Mouse (Mus musculus) hindlimb bud, embryonic 11.5 days (tissue): ENCODE measurements at regions not wholly inside any gene's neighbourhood (a gene's known extent, or its start where the extent isn't known, plus 50 kb on each side); places are given as distances from the start of the nearest gene placed in this dataset.
A peak's percentile ranks its signal among the peaks of the same experiment; 100 is the strongest.

ENCODE experiments used
- DNase-seq: peaks from one replicate; pipeline ENCODE4 v3.0.0-alpha.2; 2012; ENCODE audit warnings: low read depth, low spot score; ENCODE audit errors: extremely low spot score

DNA sequence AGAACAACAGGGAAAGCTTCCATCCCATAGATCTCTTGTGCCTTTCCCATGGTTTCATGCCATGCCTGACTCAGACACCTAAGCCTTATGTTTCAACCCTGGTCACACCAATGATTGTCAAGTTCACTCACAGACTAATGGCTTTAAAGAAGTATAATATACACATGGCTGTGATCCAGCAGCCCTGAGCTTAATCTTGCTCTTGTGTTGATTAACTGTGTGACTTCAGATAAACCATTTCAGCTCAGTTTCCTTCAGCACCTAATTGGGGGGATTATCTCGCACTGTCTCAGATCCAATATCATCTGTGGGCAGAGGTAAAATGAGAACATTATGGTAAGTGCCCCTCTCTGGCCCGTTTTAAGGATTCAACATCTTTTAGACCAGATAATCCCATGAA is 223.9 kb upstream of the Pard3b start:
- no peak for DNase-seq

DNA sequence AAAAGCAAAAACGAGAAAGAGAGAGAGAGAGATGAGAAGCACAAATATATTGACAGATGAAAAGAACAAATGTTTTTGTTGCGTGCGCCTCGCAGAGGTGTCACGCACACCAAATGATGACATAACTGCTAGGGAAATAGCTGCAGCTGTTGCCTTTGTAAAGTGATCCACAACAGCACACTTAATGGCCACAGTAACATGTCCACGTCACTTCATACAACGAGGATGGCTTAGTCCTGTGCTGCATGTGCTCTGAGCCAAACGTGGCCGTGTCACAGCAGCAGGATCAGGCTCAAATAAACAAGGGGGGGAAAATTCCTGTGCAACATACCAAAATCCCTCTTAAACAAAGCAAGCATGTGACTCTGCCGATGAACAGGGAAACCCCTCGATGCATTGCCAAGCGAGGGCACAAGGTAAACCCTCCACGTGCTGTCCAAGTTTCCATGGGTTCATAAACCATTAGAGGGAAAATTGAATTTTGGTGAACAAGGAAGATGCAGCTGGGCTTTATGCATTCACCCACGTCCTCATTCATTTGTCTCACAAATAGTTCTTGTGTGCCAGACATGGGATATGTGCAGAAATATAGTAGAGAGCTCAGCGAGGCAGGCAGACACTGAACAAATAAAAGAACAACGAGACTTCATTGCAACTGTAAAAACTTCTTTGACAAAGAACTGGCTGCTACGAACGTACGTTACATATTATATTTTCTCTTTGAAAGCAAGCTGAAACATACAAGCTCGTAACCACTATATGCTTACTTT is 223.0 kb upstream of the Pard3b start:
- no peak for DNase-seq

DNA sequence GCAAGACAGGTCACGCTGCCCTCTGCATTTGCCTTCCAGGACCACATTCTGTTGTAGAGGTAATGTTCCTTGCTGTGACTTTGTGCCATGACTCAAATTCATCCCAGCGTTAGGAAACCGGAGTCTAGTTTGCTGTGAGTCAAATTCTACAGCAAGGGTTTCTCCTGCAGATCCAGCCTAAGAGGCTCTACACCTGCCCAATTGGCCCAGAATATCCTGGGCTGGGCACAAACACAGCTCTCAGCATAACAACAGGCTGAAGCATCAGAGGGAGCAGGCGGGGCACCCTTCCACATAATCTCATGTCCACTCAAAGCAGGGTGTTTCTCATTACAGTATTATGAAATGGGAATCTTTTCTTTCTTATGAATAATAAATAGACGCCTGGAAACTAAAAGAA is 220.2 kb upstream of the Pard3b start:
- no peak for DNase-seq

DNA sequence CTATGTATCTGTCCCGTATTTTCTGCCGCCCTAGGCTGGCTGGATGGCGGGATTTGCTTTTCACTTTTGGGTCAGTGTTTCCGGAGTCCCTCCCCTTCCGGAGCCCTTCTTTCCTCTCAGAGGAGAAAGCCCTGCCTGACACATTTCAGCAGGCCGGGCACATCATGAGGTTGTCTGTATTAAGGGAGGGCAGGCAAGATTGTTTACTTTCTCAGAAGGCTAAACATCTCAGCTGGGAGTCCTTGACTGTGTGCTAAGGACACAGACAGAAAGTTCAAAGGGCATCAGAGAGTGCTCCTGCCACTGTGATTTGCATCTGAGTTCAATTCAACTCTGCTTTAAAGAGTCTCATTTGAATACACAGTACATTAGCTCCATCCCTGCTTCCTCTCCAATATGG is 218.8 kb upstream of the Pard3b start:
- no peak for DNase-seq

DNA sequence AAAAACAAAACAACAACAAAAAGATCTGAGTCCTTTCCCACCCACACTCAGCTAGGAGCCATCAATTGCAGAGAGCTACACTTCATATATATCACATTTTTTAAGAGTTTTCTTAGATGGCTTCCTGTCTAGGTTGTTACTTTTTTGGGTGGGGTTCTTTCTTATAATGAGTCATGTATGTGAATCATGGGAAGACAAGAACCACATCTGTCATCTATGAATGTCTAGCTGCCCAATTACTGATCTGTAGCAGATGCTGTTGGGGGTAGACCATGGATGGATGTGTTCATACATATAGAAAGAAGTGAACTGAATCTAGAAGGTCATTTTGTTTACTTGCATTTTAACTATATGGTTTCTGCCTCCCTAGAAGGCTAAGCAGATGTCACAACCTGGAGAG is 215.4 kb upstream of the Pard3b start:
- DNase-seq, result no peak

DNA sequence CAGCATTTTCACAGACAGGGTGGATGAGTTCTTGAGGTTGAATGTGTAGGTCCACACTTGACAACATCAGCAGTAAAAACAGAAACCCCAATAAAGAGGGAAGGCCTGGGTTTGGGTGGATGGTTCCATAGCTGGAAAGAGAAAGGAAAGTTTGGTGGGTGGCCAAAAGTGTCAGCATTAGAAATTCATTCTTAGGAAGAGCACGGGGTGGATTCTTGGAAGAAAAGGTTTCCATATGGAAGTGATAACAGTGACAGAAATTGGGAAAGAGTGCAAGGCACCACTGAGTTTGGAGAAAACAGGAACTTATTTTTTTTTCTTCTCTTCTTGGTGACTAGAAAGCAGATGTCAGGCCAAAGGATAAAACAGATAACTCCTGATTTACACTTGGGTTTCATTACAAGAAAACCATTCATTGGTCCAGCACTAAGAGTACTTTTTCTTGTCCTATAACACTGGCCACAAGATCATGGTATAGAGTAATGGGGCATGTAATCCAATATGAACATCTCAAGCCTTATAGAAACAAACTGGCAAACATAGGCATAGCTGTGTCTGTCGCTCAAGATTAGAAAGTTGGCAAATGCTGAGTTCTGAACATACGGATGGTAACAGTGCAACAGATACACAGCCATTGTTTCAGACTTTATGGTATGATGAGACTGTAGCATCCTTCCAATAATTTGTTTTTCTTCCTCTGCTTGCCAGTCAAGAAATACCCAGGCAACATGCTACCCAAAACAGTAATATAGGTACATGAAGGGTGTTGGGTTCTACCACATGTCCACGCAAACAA is 209.7 kb upstream of the Pard3b start:
- no peak for DNase-seq

DNA sequence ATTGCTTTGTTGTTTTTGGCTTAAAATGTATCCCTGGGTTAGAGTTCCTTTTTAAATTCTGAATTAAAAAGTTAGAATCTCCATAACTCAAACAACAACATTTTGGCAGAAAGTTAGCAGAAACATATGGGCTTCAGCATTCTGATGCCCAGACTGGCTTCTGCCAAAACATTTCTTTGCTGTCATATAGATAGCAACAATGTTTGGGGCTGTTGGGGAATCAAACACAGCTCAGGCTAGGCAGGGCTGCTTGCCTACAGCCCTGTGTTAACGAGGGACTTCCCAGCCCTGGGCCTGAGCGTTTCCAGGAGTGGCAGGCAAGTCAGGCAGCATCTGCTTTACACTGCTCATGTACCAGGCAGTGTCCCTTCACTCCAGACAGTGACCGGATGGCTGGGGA is 201.0 kb upstream of the Pard3b start:
- DNase-seq, result no peak

DNA sequence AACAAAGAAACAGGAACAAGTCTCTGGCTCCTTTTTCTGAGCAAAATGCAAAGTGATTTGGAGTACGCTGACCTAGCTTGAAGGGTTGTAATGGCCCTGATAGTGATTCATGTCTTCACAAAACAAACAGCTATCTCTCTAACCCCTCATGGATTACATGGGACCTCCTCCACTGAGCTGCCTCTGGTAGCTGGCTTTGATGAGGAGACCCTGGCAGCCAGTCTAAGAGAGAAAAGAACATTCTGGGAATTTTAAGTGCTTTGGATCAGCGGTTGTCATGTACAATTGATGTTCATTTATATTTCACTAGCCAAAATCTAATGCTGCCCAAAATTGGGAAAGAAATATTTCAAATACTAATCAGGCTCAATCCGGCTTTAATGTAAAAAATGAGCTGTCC is 177.2 kb upstream of the Pard3b start:
- no peak for DNase-seq

DNA sequence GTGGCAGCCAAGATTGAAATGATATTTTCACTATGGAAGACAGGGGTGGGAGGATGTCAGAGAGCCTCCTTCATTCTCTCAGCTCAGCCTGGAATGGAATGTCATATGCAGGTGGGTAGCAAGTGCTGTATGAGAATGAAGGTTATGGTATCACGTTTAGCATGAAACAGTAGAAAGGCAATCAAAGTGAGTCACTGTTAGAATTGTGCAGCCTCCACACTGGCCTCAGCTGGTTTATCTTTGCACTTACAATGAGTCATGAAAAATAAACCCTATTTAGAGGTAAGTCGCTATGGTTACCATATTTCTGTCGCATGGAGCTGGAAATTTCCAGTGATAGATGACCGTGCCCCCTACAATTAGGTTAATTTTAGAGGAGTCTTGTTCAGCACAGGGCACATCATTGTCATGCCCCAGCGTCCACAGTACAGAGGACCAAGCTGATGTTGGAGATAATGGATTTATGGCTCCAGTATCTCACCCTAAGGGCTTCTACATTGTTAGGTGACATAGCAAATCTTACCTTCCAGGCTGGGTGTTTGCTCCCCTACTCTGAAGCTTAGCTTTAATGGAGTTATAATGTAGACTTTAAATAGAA is 167.9 kb upstream of the Pard3b start:
- DNase-seq, result no peak

DNA sequence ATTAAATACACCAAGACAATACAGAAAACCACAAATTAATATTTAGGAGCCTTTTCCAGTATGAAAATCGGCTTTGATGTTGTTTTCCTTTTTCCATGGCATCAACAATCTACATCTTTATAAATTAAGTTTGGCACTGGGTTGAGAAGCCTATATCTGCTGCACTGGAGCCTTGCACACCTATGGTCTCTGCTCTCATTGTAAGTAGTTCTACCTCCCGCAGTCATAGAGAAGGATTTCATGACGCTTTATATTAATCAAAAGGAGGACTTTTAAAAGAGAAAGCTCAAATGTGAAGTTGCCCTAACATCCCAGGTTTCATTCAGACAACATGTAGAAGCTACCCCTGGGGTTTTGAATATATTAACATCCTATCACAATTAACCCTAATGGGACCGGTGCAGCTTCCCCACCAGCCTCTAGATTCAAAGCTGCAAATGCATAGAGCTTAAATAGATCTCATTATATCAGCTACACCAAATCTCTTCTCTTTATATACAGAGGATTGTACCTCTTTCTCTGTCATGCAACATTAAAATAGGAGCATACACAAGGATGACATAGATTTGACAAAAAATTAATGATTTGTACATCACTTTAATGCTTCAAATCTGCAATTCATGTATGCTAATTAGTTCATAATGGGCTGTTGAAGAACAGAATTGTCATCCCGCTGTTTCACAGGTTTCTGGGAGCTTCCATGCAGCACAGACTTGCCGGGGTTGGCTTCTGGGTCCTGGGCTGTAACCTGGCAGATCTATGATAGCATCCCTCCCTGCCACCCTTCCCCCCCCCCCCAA is 166.6 kb upstream of the Pard3b start:
- DNase-seq, result no peak

DNA sequence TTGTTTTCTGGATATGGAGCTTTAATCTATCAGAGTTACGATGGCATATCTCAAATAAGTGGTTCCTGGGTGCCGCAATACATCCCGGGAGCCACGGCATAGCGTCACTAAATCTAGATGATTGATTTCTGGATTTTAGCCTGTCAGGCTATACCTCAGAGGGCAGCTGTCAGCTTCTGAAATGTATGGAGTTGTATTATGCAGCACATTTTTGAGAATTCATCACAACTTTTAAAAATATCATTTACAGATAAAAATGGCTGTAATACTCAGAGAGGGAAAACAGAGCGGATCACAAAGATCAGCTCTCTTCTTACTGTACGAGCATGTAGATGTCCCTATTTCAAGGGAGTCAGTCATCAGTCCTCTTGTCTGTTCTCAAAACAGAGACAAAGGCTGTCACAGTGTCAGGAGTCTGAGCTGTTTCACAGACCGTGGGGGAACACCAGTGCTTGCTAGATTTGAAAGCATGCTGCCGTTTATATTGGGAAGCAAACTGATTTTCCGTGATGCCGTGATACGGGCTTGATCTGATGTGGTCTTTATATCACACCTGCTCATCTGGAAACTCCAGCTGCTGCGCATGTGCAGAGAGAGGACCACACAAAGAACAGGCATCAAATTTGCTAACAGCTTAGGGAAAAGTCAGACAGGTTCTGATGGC is 165.9 kb upstream of the Pard3b start:
- DNase-seq, result no peak

DNA sequence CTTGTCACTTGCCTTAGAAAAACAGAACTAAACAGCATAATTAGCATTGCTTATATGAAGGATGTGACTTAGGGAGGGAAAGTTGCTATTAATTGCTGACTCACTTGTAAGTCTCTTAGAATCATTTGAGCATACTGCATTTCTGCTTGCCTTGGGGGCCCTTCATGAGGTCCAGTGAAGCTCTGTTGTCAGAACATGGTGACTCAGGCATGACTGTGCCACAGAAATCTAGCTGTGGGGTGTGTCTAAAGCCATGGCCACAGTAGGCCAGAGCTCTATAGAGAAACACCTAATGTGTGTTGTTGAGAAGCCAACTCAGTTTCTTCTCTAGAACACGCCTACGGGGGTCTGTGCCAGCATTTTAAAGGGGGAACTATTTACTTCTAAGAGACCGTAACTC is 153.2 kb upstream of the Pard3b start:
- no peak for DNase-seq

DNA sequence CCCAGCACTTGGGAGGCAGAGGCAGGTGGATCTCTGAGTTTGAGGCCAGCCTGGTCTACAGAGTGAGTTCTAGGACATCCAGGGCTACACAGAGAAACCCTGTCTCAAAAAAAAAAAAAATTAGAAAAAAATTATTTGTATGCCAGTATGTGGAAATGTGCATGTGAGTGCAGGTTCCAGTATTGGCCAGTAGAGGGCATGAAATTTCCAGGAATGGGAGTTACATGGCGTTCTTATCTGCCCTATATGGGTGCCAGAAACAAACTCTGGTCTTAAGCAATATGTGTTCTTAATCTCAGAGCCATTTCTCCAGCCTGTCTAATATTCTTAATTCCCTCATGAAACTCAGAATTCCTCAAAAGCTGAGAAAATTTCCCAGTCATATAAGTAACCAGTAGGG is 113.7 kb upstream of the Pard3b start:
- DNase-seq, result no peak

DNA sequence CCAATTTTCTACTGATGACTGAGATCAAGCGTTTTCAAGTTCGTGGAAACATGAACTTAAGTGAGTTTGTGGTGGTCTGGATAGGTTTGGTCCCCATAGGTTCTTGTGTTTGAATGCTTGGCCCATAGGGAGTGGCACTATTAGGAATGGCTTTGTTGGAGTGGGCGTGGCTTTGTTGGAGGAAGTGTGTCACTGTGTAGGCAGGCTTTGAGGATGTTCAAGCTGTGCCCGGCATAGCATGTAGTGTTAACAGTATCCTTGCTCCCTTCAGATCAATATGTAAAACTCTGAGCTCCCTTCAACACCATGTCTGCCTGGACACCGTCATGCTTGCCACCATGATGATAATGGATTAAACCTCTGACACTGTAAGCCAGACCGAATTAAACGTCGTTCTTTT is 112.7 kb upstream of the Pard3b start:
- no peak for DNase-seq

DNA sequence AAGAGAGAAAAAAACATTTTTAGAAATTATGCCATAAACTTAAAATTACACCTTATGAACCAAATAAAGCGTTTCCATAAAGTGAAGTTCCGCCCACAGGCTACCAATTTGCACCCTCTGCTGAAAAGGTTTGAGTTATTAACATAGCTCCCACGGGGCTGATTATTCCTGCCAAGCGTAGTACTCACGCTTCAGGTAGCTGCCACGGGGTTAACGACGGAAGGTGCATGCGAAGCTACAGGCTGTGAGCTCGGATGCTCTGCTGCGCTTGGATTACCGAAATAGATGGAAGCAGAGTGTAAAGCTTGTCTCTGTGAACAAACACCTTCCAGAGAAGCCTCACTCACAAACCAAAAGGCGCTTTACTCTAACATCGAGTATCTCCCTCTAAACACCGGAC is 109.9 kb upstream of the Pard3b start:
- DNase-seq, result no peak

DNA sequence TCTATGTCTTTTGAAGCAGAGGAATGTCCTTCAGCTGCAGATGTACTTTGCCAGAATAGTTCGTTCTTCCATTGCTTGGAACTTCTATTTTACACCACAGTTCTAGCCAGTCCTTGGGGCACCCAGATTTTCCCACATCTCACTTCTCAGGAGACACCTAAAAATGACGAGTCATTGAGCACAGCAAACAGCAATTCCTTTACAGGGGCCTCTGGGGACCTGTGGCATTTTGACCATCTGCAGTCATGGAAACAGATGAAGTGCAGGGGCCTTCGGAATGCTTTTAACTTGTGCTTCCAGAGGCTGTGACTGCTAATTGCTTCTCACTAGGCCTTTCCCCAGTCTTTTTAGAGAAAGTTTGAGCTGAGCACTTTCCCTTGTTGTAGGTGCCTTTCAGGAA is 108.5 kb upstream of the Pard3b start:
- peak; percentile 16 for DNase-seq

DNA sequence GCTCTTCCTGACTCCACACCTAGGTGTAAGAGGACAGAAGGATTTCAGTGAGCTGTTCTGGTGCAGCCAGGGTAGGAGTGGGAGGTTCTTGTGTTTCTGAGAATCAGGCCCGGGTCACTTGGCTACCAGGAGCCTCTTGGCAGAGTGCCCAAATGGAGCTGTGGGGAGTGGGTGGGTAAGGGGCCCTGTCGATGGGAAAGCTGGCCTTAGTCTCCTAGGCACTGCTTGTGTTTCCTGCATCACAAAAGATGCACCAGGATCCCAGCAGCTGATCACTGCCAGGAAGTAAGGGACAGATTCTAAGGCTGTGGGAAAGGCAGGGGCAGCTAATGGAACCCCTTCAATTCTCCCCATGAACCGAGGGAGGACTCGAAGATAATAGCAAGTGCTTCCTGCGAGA is 107.1 kb upstream of the Pard3b start:
- DNase-seq, result no peak

DNA sequence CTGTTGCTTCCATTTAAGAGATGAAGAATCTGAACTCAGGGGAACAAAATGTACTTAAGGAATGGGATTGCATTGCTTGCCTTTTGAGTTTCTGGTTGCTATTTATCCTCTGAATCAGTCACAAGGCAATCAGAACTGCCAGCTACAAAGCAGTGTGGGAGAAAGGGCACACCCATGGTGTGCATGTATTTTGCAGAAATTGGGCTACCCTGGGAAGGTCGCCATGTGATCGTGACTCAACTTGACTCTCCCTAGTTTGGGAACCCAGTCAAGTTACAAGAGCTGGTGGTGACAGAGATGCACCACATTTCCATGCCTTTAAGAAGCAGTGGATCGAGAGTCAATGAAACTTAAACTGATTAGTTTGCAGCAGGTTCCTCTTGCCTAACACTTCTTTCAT is 98.5 kb upstream of the Pard3b start:
- no peak for DNase-seq

DNA sequence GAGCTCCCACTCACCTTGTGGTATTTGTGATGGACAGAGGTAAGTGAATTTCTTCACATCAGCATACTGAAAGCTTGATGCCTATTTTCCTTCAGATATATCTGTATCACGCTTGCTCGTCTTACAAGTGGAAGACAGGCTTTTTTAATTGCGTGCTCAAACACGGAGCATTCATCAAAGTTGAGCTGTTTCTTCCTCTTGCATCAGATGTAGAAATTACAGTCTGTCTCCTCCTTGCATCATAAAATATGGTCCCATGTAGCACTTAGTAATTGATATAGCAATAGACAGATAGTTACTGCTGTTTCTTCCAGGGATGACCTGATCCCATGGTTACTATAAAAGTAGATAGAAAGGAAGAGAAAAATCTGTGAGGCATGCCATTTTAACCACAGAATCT is 97.5 kb upstream of the Pard3b start:
- DNase-seq, result no peak

DNA sequence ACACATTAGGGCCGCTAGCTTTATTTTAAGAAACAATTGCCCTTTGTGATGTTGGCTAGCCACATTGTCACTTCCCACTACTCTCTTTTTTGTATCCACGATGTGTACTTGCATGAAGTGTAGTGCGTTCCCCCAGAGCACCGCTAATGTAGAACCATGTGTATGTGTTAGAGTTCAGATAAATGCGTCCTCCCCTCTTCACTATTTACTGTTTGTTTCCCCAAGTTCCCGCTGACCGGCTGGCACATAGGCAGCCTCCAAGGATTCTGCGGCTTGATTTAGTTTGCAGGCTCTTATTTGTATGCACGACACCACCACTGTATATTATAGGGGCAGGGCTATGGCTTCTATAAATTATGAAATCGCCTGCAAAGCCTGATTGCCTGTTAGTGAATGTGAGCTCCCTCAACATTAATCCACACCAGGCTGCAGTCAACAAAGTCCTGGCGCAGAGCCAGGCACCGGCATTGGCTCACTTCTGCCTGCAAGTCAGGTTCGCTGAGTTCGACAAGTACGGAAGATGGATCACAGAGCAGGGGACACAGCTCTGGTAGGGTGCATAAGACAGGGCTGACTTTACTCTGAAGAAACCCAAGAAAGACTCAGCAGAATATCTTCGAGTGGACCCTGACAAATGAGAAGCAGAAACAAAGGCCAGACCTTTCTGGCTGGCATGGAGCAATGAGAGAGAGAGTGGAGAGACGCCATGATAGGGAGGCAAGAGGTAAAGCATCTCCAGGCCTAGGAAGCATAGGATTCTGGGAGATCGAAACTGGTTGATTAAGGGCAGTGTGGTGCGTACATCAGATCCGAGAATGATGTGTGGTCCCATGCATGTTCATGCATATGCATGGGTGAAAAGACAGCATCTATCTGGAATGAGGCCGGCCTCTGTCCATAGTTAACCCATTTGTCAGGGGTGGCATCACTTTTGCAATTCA is 85.8 kb upstream of the Pard3b start:
- no peak for DNase-seq
